Mouse (Mus musculus): ENCODE measurements at regions not wholly inside any gene's neighbourhood (a gene's known extent, or its start where the extent isn't known, plus 50 kb on each side); places are given as distances from the start of the nearest gene placed in this dataset.

DNA sequence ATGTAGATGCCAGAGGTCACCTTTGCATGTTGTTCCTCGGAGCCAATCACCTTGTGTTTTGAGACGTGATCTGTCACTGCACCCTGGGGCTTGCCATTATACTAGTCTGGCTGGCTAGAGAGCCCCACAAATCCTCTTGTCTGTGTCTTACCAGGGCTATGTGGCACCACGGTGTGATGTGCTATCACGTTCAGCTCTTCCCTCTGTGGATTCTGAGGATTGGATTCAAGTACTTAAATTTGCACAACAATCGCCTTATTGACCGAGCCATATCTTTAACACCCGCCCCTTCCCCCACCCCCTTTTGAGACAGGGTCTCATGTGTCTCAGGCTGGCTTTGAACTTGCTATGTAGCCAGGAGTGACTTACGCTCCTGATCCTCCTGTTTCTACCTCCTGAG, 70.8 kb upstream of the Mboat1 start:
- TF ChIP-seq POLR2A (IDR thresholded peaks at IDR 0.05; ENCODE audit: borderline replicate concordance, low read depth, low read length) (no peak), CTCF (IDR thresholded peaks at IDR 0.05; ENCODE audit: low read depth, low read length) (no peak)
